Mouse (Mus musculus) ES-E14 (cell line): Measurements from ENCODE around the gene Gpnmb. TPM values are rescaled to one million over a fixed set of nuclear protein-coding genes. Genes with fewer than 3 reads are reported as not detected.

Experiments used
- DNase-seq: peaks from one replicate; pipeline ENCODE4 v3.0.0-alpha.2; 2013; ENCODE audit warnings: low read depth, low spot score
- H3K27ac ChIP-seq: 2 replicates; pipeline ENCODE4 v1.5.1; 2012; ENCODE audit warnings: low read depth, mild to moderate bottlenecking, low read length, moderate library complexity, mixed read lengths; ENCODE audit not compliant: poor library complexity, insufficient read depth, severe bottlenecking
- H3K36me3 ChIP-seq: 2 replicates; pipeline ENCODE4 v1.6.1; 2012; ENCODE audit warnings: mild to moderate bottlenecking, low read length, moderate library complexity, mixed read lengths; ENCODE audit not compliant: control insufficient read depth, poor library complexity, insufficient read depth, severe bottlenecking
- H3K4me1 ChIP-seq, 2 experiments: fragments of 150-350 bp in 1 of 2; sonication (generic) in 1 of 2; 2 replicates each; pipeline ENCODE4 v1.6.1; 2012; ENCODE audit warnings: low read length in 2 of 2, mild to moderate bottlenecking in 1 of 2, mixed read lengths in 1 of 2; ENCODE audit not compliant: control insufficient read depth in 2 of 2, insufficient read depth in 2 of 2, poor library complexity in 1 of 2
- H3K4me3 ChIP-seq, 2 experiments: fragments of 150-350 bp in 1 of 2; sonication (generic) in 1 of 2; 2 replicates each; pipeline ENCODE4 v1.5.1; 2012; ENCODE audit warnings: low read length in 2 of 2, low read depth in 1 of 2, mild to moderate bottlenecking in 1 of 2, mixed read lengths in 1 of 2; ENCODE audit not compliant: insufficient read depth in 1 of 2, poor library complexity in 1 of 2, severe bottlenecking in 1 of 2
- H3K9ac ChIP-seq: 2 replicates; pipeline ENCODE4 v1.6.1; 2012; ENCODE audit warnings: low read depth, mild to moderate bottlenecking, low read length, mixed read lengths; ENCODE audit not compliant: poor library complexity, insufficient read depth, severe bottlenecking
- H3K9me3 ChIP-seq: fragments of 150-350 bp; sonication (generic); 2 replicates; pipeline ENCODE4 v1.6.1; 2012; ENCODE audit warnings: low read depth, mild to moderate bottlenecking, low read length; ENCODE audit not compliant: control insufficient read depth, insufficient read depth
- CHD2 ChIP-seq: IDR thresholded peaks from 2 replicates; pipeline ENCODE4 v1.6.1; 2014; ENCODE audit warnings: mild to moderate bottlenecking, low read depth, low read length, inconsistent platforms
- HCFC1 ChIP-seq: IDR thresholded peaks from 2 replicates; pipeline ENCODE4 v1.6.1; 2012; ENCODE audit warnings: low read length, inconsistent platforms, borderline replicate concordance; ENCODE audit not compliant: insufficient read depth
- MAFK ChIP-seq: IDR thresholded peaks from 2 replicates; pipeline ENCODE4 v1.6.1; 2014; ENCODE audit warnings: mild to moderate bottlenecking, low read depth, low read length, inconsistent platforms; ENCODE audit not compliant: insufficient read depth
- ZC3H11A ChIP-seq: IDR thresholded peaks from 2 replicates; pipeline ENCODE4 v1.6.1; 2012; ENCODE audit warnings: low read depth, mild to moderate bottlenecking, inconsistent platforms, low read length, borderline replicate concordance
- ZNF384 ChIP-seq: IDR thresholded peaks from 2 replicates; pipeline ENCODE4 v1.6.1; 2012; ENCODE audit warnings: low read depth, low read length, inconsistent platforms
- in situ Hi-C, 2 experiments: fragments of 600-800 bp; cut with MboI; formaldehyde crosslinking; loops; one replicate each; pipeline ENCODE4 v1.15.1; 2025; ENCODE audit warnings: low sequenced_read_pairs in 2 of 2, inconsistent platforms in 1 of 2; ENCODE audit not compliant: unreplicated experiment in 2 of 2
- total RNA-seq: library from RNA; depleted of rRNA; stranded (reverse); fragments of 300-350 nt; gene quantifications from 2 replicates; pipeline ENCODE4 v1.2.3, GENCODE M21; 2012

The Gpnmb gene
- total RNA-seq, 1 experiment: 0.89 TPM

DNA sequence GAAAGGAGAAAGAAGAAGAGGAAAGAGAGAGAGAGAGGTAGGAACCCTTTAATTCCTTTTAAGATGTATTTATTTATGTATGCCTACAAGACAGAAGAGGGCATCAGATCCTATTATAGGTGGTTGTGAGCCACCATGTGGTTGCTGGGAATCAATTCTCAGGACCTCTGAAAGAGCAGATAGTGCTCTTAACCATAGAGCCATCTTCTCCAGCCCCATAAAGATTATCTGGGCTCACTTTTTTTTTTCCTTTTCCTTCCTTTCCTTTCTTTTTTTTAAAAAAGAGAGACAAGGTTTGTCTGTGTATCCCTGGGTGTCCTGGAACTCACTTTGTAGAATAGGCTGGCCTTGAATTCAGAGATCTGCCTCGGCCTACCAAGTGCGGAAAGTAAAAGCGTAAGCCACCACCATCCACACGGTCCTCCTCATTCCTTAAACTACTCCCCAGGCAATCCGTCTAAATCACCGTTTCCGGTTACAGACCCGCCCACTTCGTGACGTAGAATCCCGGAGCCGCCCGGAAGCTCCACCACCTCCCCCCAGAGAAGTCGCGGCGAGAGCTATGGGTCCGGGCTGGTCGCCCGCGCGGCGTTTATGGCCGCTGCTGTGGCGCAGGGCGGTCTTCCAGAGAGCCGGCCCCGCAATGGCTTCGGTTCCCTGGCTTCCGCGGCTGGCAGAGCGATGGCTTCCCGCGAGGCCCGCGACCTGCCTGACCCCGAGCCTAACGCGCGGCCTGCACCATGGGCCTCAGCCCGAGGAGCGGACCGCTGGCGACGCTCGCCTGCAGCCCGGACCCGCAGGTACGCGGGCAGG is 37.2 kb downstream of the Gpnmb start, which contains the start of gene Malsu1:
Gene Malsu1 (plus strand): TSS at position 492 of the 813 bp plus-strand sequence.
- H3K9ac ChIP-seq: peak within 1 kb of the TSS; percentile 91
- peak within 1 kb of the TSS; percentile 81 to 82 for H3K4me3 ChIP-seq
- H3K9me3 ChIP-seq: no peaks in the 10 kb centered on the region
- DNase-seq: peak; percentile 93
- no peak for TF ChIP-seq CHD2
- no peak for TF ChIP-seq ZNF384
- 0 out of 2 replicates have a peak, but pooled peaks have one; percentile 0 for TF ChIP-seq MAFK
- TF ChIP-seq HCFC1: peak; percentile 75; the same call in 1 of the 2 replicates
- no peak for TF ChIP-seq ZC3H11A
- in situ Hi-C loops: no loop called here
- no peaks in the 10 kb centered on the region; the same call in 1 of the 2 replicates for H3K36me3 ChIP-seq
- peaks cover 0 to 8% of the 10 kb centered on the region in 2 experiments; a peak in 2 of 4 replicates for H3K4me1 ChIP-seq
- peak within 1 kb of the TSS; percentile 42 for H3K27ac ChIP-seq

GRCm38 (mm10) chr6:49074117-49074490 is 37.8 kb downstream of the Gpnmb start:
- peaks cover 0 to 6% of the 10 kb centered on the region in 2 experiments; a peak in 2 of 4 replicates for H3K4me1 ChIP-seq
- peak overlapping the region; percentile 81 to 82 for H3K4me3 ChIP-seq
- no peaks in the 10 kb centered on the region for H3K9me3 ChIP-seq
- no peaks in the 10 kb centered on the region; the same call in 1 of the 2 replicates for H3K36me3 ChIP-seq
- H3K9ac ChIP-seq: peak overlapping the region; percentile 91
- no peak for TF ChIP-seq MAFK
- TF ChIP-seq ZNF384: no peak
- TF ChIP-seq HCFC1: no peak
- TF ChIP-seq ZC3H11A: no peak
- no peak for TF ChIP-seq CHD2
- no peak for DNase-seq
- H3K27ac ChIP-seq: peak overlapping the region; percentile 29; the same call in 1 of the 2 replicates
- in situ Hi-C loops: no loop called here

DNA sequence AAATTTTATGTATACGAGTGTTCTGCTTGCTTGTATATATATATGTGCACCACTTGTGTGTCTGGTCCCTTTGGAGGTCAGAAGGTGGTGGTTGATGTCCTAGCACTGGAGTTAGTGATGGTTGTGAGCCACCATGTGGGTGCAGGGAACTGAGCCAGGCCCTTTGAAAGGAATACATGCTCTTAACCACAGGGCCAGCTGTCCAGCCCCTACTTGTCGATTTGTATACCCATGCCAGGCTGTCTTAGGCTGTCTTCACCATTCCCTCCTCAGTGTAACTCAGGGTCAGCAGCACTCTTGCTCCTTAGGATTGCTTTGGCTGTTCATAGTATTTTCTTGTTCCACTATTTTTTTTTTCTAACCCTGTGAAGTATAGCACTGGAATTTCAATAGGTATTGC is 41.5 kb downstream of the Gpnmb start:
- H3K27ac ChIP-seq: no peak overlapping the region
- peaks cover 2% of the 10 kb centered on the region for H3K36me3 ChIP-seq
- in situ Hi-C loops: no loop called here
- no peak for DNase-seq
- H3K4me3 ChIP-seq: no peak overlapping the region
- H3K9ac ChIP-seq: no peak overlapping the region
- TF ChIP-seq HCFC1 (no peak), CHD2 (no peak), MAFK (no peak), ZNF384 (no peak), ZC3H11A (no peak)
- peaks cover 0 to 6% of the 10 kb centered on the region in 2 experiments; a peak in 2 of 4 replicates for H3K4me1 ChIP-seq
- H3K9me3 ChIP-seq: no peaks in the 10 kb centered on the region

GRCm38 (mm10) chr6:49079313-49079712 is 43.0 kb downstream of the Gpnmb start:
- DNase-seq: no peak
- H3K36me3 ChIP-seq: peaks cover 10% of the 10 kb centered on the region
- TF ChIP-seq CHD2: no peak
- no peak for TF ChIP-seq ZC3H11A
- no peak for TF ChIP-seq ZNF384
- no peak for TF ChIP-seq MAFK
- no peak for TF ChIP-seq HCFC1
- no peak overlapping the region for H3K4me3 ChIP-seq
- H3K4me1 ChIP-seq: peaks cover 1 to 6% of the 10 kb centered on the region in 2 experiments; a peak in 2 of 4 replicates
- no peak overlapping the region for H3K9ac ChIP-seq
- no peak overlapping the region for H3K27ac ChIP-seq
- H3K9me3 ChIP-seq: no peaks in the 10 kb centered on the region
- in situ Hi-C loops: no loop called here
